Mouse (Mus musculus) neural tube, embryonic 12.5 days (tissue): ENCODE data around the gene Hsf2bp. TPM values are rescaled to one million over a fixed set of nuclear protein-coding genes. Genes with fewer than 3 reads are reported as not detected.

Source experiments
- ATAC-seq: fragments of 200-750 bp; cut with Nextera tagmentation; 2 replicates; pipeline ENCODE4 v1.8.0; 2017; ENCODE audit warnings: low read depth, mild to moderate bottlenecking, moderate TSS enrichment, moderate library complexity; ENCODE audit not compliant: low FRiP score
- H3K27ac ChIP-seq: fragments of 300-500 bp; sonication (generic); 2 replicates; pipeline ENCODE4 v1.5.1; 2016
- H3K27me3 ChIP-seq: fragments of 300-500 bp; sonication (generic); replicated peaks from 2 replicates; pipeline ENCODE4 v1.6.1; 2016; ENCODE audit warnings: mild to moderate bottlenecking
- H3K36me3 ChIP-seq: fragments of 300-500 bp; sonication (generic); 2 replicates; pipeline ENCODE4 v1.6.1; 2016; ENCODE audit warnings: mild to moderate bottlenecking
- H3K4me1 ChIP-seq: fragments of 300-500 bp; sonication (generic); 2 replicates; pipeline ENCODE4 v1.6.1; 2016
- H3K4me2 ChIP-seq: fragments of 300-500 bp; sonication (generic); replicated peaks from 2 replicates; pipeline ENCODE4 v1.6.1; 2016; ENCODE audit warnings: mild to moderate bottlenecking
- H3K4me3 ChIP-seq: fragments of 300-500 bp; sonication (generic); 2 replicates; pipeline ENCODE4 v1.5.1; 2016
- H3K9ac ChIP-seq: fragments of 300-500 bp; sonication (generic); 2 replicates; pipeline ENCODE4 v1.6.1; 2016; ENCODE audit warnings: mild to moderate bottlenecking
- H3K9me3 ChIP-seq: fragments of 300-500 bp; sonication (generic); 2 replicates; pipeline ENCODE4 v1.6.1; 2016; ENCODE audit warnings: mild to moderate bottlenecking
- WGBS: fragments of 180-500 bp; shearing (Covaris S2); methylation state at CpG from one replicate; pipeline ENCODE4 v1.1.7; 2016; 5-methylcytosine and 5-hydroxymethylcytosine counted together
- polyA plus RNA-seq: library from polyadenylated mRNA; unstranded; fragments of >200 nt; fragmentation: Nextera tagmentation; extraction: Ambion mirVana; gene quantifications from 2 replicates; pipeline ENCODE4 v1.2.1, GENCODE M21; 2016

Gene Hsf2bp
- polyA plus RNA-seq, 1 experiment from 2014 or later, result 0.47 TPM

GRCm38 (mm10) chr17:31998351-31998750 lies 37.8 kb downstream of the Hsf2bp start:
- no peak overlapping the region for H3K4me2 ChIP-seq
- no peak overlapping the region for H3K4me3 ChIP-seq
- no peaks in the 10 kb centered on the region for H3K36me3 ChIP-seq
- WGBS, result 82% methylated on average over 1 of the region's 1 CpGs
- H3K27me3 ChIP-seq, result no peaks in the 10 kb centered on the region
- H3K27ac ChIP-seq, result no peak overlapping the region
- ATAC-seq, result no peak
- no peak overlapping the region for H3K9ac ChIP-seq
- H3K9me3 ChIP-seq, result no peaks in the 10 kb centered on the region
- H3K4me1 ChIP-seq, result no peaks in the 10 kb centered on the region

- H3K9me3 ChIP-seq, result no peaks in the 10 kb centered on the region
- H3K9ac ChIP-seq, result no peak overlapping the region
- no peak overlapping the region for H3K27ac ChIP-seq
- H3K4me1 ChIP-seq, result no peaks in the 10 kb centered on the region
- no peak overlapping the region for H3K4me2 ChIP-seq
- ATAC-seq, result no peak
- 77% methylated on average over 4 of the region's 4 CpGs for WGBS
- no peak overlapping the region for H3K4me3 ChIP-seq
- H3K36me3 ChIP-seq, result no peaks in the 10 kb centered on the region
- H3K27me3 ChIP-seq, result no peaks in the 10 kb centered on the region
These were observed 39.8 kb downstream of the Hsf2bp start for GRCm38 (mm10) chr17:31996331-31996730.

GRCm38 (mm10) chr17:31995784-31996183 lies 40.4 kb downstream of the Hsf2bp start:
- Histone ChIP-seq H3K27ac (no peak overlapping the region), H3K4me1 (no peaks in the 10 kb centered on the region), H3K4me2 (no peak overlapping the region)

GRCm38 (mm10) chr17:31994132-31994531 lies 42.0 kb downstream of the Hsf2bp start:
- H3K27me3 ChIP-seq, result no peaks in the 10 kb centered on the region
- no peaks in the 10 kb centered on the region for H3K4me1 ChIP-seq
- no peak overlapping the region for H3K9ac ChIP-seq
- no peaks in the 10 kb centered on the region for H3K36me3 ChIP-seq
- H3K9me3 ChIP-seq, result no peaks in the 10 kb centered on the region
- H3K4me3 ChIP-seq, result no peak overlapping the region
- H3K27ac ChIP-seq, result no peak overlapping the region
- no peak overlapping the region for H3K4me2 ChIP-seq
- no peak for ATAC-seq

More at GRCm38 (mm10) chr17:31995784-31996183, 40.4 kb downstream of the Hsf2bp start:
- H3K9me3 ChIP-seq, result no peaks in the 10 kb centered on the region
- H3K36me3 ChIP-seq, result no peaks in the 10 kb centered on the region
- no peak overlapping the region for H3K9ac ChIP-seq
- H3K4me3 ChIP-seq, result no peak overlapping the region
- no peaks in the 10 kb centered on the region for H3K27me3 ChIP-seq
- 88% methylated on average over 2 of the region's 2 CpGs for WGBS
- no peak for ATAC-seq

- H3K4me1 ChIP-seq, result no peaks in the 10 kb centered on the region
- H3K9ac ChIP-seq, result no peak overlapping the region
- no peak overlapping the region for H3K4me3 ChIP-seq
- no peak overlapping the region for H3K4me2 ChIP-seq
- no peaks in the 10 kb centered on the region for H3K9me3 ChIP-seq
- ATAC-seq, result no peak
- no peak overlapping the region for H3K27ac ChIP-seq
- no peaks in the 10 kb centered on the region for H3K36me3 ChIP-seq
- no peaks in the 10 kb centered on the region for H3K27me3 ChIP-seq
- 76% methylated on average over 1 of the region's 1 CpGs for WGBS
These were observed 42.8 kb downstream of the Hsf2bp start for GRCm38 (mm10) chr17:31993354-31993753.

GRCm38 (mm10) chr17:31992004-31992403 lies 44.1 kb downstream of the Hsf2bp start:
- Histone ChIP-seq H3K36me3 (no peaks in the 10 kb centered on the region), H3K9ac (no peak overlapping the region), H3K4me3 (no peak overlapping the region), H3K27ac (no peak overlapping the region), H3K27me3 (no peaks in the 10 kb centered on the region), H3K4me1 (no peaks in the 10 kb centered on the region), H3K9me3 (no peaks in the 10 kb centered on the region), H3K4me2 (no peak overlapping the region)
- WGBS, result 71% methylated on average over 2 of the region's 2 CpGs
- no peak for ATAC-seq

- ATAC-seq, result no peak
- H3K9ac ChIP-seq, result no peak overlapping the region
- H3K4me3 ChIP-seq, result no peak overlapping the region
- H3K4me1 ChIP-seq, result no peaks in the 10 kb centered on the region
- no peaks in the 10 kb centered on the region for H3K36me3 ChIP-seq
- no peaks in the 10 kb centered on the region for H3K27me3 ChIP-seq
- H3K27ac ChIP-seq, result no peak overlapping the region
- H3K4me2 ChIP-seq, result no peak overlapping the region
- 87% methylated on average over 2 of the region's 2 CpGs for WGBS
- no peaks in the 10 kb centered on the region for H3K9me3 ChIP-seq
These were observed 47.1 kb downstream of the Hsf2bp start for GRCm38 (mm10) chr17:31989035-31989434.

GRCm38 (mm10) chr17:31986915-31987314 lies 49.2 kb downstream of the Hsf2bp start:
- no peak overlapping the region for H3K27ac ChIP-seq
- no peaks in the 10 kb centered on the region for H3K36me3 ChIP-seq
- no peak overlapping the region for H3K4me2 ChIP-seq
- no peaks in the 10 kb centered on the region for H3K4me1 ChIP-seq
- H3K27me3 ChIP-seq, result no peaks in the 10 kb centered on the region
- no peak for ATAC-seq
- WGBS, result 98% methylated on average over 1 of the region's 1 CpGs
- H3K9ac ChIP-seq, result no peak overlapping the region
- no peak overlapping the region for H3K4me3 ChIP-seq
- H3K9me3 ChIP-seq, result no peaks in the 10 kb centered on the region

GRCm38 (mm10) chr17:31983491-31983890 lies 52.7 kb downstream of the Hsf2bp start:
- no peaks in the 10 kb centered on the region for H3K27me3 ChIP-seq
- no peak overlapping the region for H3K4me3 ChIP-seq
- WGBS, result 63% methylated on average over 3 of the region's 3 CpGs
- H3K4me2 ChIP-seq, result no peak overlapping the region
- H3K27ac ChIP-seq, result no peak overlapping the region
- no peaks in the 10 kb centered on the region for H3K36me3 ChIP-seq
- H3K4me1 ChIP-seq, result no peaks in the 10 kb centered on the region
- ATAC-seq, result no peak
- H3K9ac ChIP-seq, result no peak overlapping the region
- no peaks in the 10 kb centered on the region for H3K9me3 ChIP-seq

GRCm38 (mm10) chr17:31982326-31983190 lies 53.6 kb downstream of the Hsf2bp start:
- H3K36me3 ChIP-seq, result no peaks in the 10 kb centered on the region
- WGBS, result 88% methylated on average over 11 of the region's 11 CpGs
- no peak for ATAC-seq
- H3K4me2 ChIP-seq, result no peak overlapping the region
- H3K4me1 ChIP-seq, result no peaks in the 10 kb centered on the region
- no peak overlapping the region for H3K9ac ChIP-seq
- H3K27ac ChIP-seq, result no peak overlapping the region
- H3K27me3 ChIP-seq, result no peaks in the 10 kb centered on the region
- no peaks in the 10 kb centered on the region for H3K9me3 ChIP-seq
- H3K4me3 ChIP-seq, result no peak overlapping the region

GRCm38 (mm10) chr17:31979888-31980287 lies 56.3 kb downstream of the Hsf2bp start:
- no peaks in the 10 kb centered on the region for H3K36me3 ChIP-seq
- no peak for ATAC-seq
- 80% methylated on average over 4 of the region's 4 CpGs for WGBS
- no peak overlapping the region for H3K4me3 ChIP-seq
- H3K9ac ChIP-seq, result no peak overlapping the region
- no peaks in the 10 kb centered on the region for H3K9me3 ChIP-seq
- no peak overlapping the region for H3K4me2 ChIP-seq
- no peaks in the 10 kb centered on the region for H3K27me3 ChIP-seq
- no peaks in the 10 kb centered on the region for H3K4me1 ChIP-seq
- H3K27ac ChIP-seq, result no peak overlapping the region

- H3K36me3 ChIP-seq, result no peaks in the 10 kb centered on the region
- no peaks in the 10 kb centered on the region for H3K4me1 ChIP-seq
- no peak overlapping the region for H3K4me3 ChIP-seq
- no peak overlapping the region for H3K9ac ChIP-seq
- no peaks in the 10 kb centered on the region for H3K27me3 ChIP-seq
- no peak overlapping the region for H3K4me2 ChIP-seq
- H3K9me3 ChIP-seq, result no peaks in the 10 kb centered on the region
- H3K27ac ChIP-seq, result no peak overlapping the region
- no peak for ATAC-seq
These were observed 59.0 kb downstream of the Hsf2bp start for GRCm38 (mm10) chr17:31977131-31977530.

- H3K36me3 ChIP-seq, result no peaks in the 10 kb centered on the region
- WGBS, result 70% methylated on average over 6 of the region's 6 CpGs
- no peak overlapping the region for H3K4me3 ChIP-seq
- H3K9ac ChIP-seq, result no peak overlapping the region
- ATAC-seq, result no peak
- H3K4me2 ChIP-seq, result no peak overlapping the region
- H3K9me3 ChIP-seq, result no peaks in the 10 kb centered on the region
- no peaks in the 10 kb centered on the region for H3K27me3 ChIP-seq
- H3K27ac ChIP-seq, result no peak overlapping the region
- H3K4me1 ChIP-seq, result no peaks in the 10 kb centered on the region
These were observed 59.6 kb downstream of the Hsf2bp start for GRCm38 (mm10) chr17:31976501-31976900.
